Mouse (Mus musculus): ENCODE data around the gene Cyp26c1. TPM values are rescaled to one million over a fixed set of nuclear protein-coding genes. Genes with fewer than 3 reads are reported as not detected.

Cyp26c1 gene
- polyA plus RNA-seq (2016; fragmentation: Nextera tagmentation; extraction: Ambion mirVana): 0.49 TPM in 1 of 2 replicates, not detected in the other

GRCm38 (mm10) chr19:37685281-37685680 is at the start of gene Cyp26c1:
Cyp26c1 (plus strand) TSS chr19:37685581.
- H3K36me3 ChIP-seq: no peaks in the 10 kb centered on the region
- H3K27me3 ChIP-seq (ENCODE audit: low read depth, poor library complexity, severe bottlenecking): peaks cover 95% of the 10 kb centered on the region
- H3K4me3 ChIP-seq: peak within 1 kb of the TSS; percentile 35
- DNase-seq (ENCODE audit: low spot score): no peak
- H3K9me3 ChIP-seq (replicated peaks): no peaks in the 10 kb centered on the region
- peaks cover 30% of the 10 kb centered on the region for H3K4me1 ChIP-seq
- no peak within 1 kb of the TSS for H3K27ac ChIP-seq
- 4% methylated on average over 6 of the region's 6 CpGs for WGBS

- 35% methylated on average over 2 of the region's 2 CpGs for WGBS
Measured at GRCm38 (mm10) chr19:37647994-37648393, 37.4 kb upstream of the Cyp26c1 start.

GRCm38 (mm10) chr19:37650526-37650925 is 34.9 kb upstream of the Cyp26c1 start:
- WGBS: 80% methylated on average over 2 of the region's 2 CpGs
- no peaks in the 10 kb centered on the region for H3K27me3 ChIP-seq (ENCODE audit: low read depth, poor library complexity, severe bottlenecking)

More at GRCm38 (mm10) chr19:37647994-37648393, 37.4 kb upstream of the Cyp26c1 start:
- no peaks in the 10 kb centered on the region for H3K36me3 ChIP-seq
- no peak overlapping the region for H3K27ac ChIP-seq
- DNase-seq (ENCODE audit: low spot score): no peak
- H3K27me3 ChIP-seq (ENCODE audit: low read depth, poor library complexity, severe bottlenecking): no peaks in the 10 kb centered on the region
- H3K4me3 ChIP-seq: no peak overlapping the region
- H3K9me3 ChIP-seq (replicated peaks): no peaks in the 10 kb centered on the region
- no peaks in the 10 kb centered on the region for H3K4me1 ChIP-seq

GRCm38 (mm10) chr19:37654012-37654411 is 31.4 kb upstream of the Cyp26c1 start:
- Histone ChIP-seq H3K27me3 (ENCODE audit: low read depth, poor library complexity, severe bottlenecking) (no peaks in the 10 kb centered on the region), H3K9me3 (replicated peaks) (no peaks in the 10 kb centered on the region), H3K4me1 (peaks cover 12% of the 10 kb centered on the region), H3K36me3 (no peaks in the 10 kb centered on the region), H3K27ac (no peak overlapping the region), H3K4me3 (no peak overlapping the region)
- 47% methylated on average over 5 of the region's 5 CpGs for WGBS
- no peak for DNase-seq (ENCODE audit: low spot score)

More at GRCm38 (mm10) chr19:37650526-37650925, 34.9 kb upstream of the Cyp26c1 start:
- no peaks in the 10 kb centered on the region for H3K9me3 ChIP-seq (replicated peaks)
- H3K4me3 ChIP-seq: no peak overlapping the region
- no peaks in the 10 kb centered on the region for H3K4me1 ChIP-seq
- DNase-seq (ENCODE audit: low spot score): no peak
- no peaks in the 10 kb centered on the region for H3K36me3 ChIP-seq
- H3K27ac ChIP-seq: no peak overlapping the region

- no peak overlapping the region for H3K4me3 ChIP-seq
- no peaks in the 10 kb centered on the region for H3K9me3 ChIP-seq (replicated peaks)
- no peak overlapping the region for H3K27ac ChIP-seq
- peaks cover 12% of the 10 kb centered on the region for H3K4me1 ChIP-seq
- no peaks in the 10 kb centered on the region for H3K36me3 ChIP-seq
- H3K27me3 ChIP-seq (ENCODE audit: low read depth, poor library complexity, severe bottlenecking): no peaks in the 10 kb centered on the region
- WGBS: 4% methylated on average over 9 of the region's 9 CpGs
- no peak for DNase-seq (ENCODE audit: low spot score)
Measured at GRCm38 (mm10) chr19:37656441-37656840, 28.9 kb upstream of the Cyp26c1 start.

GRCm38 (mm10) chr19:37665256-37665655 is 20.1 kb upstream of the Cyp26c1 start:
- no peak overlapping the region for H3K4me3 ChIP-seq
- no peaks in the 10 kb centered on the region for H3K9me3 ChIP-seq (replicated peaks)
- WGBS: 72% methylated on average over 6 of the region's 6 CpGs
- H3K27me3 ChIP-seq (ENCODE audit: low read depth, poor library complexity, severe bottlenecking): no peaks in the 10 kb centered on the region
- no peaks in the 10 kb centered on the region for H3K36me3 ChIP-seq
- no peak overlapping the region for H3K27ac ChIP-seq
- H3K4me1 ChIP-seq: no peaks in the 10 kb centered on the region
- no peak for DNase-seq (ENCODE audit: low spot score)

- peaks cover 10% of the 10 kb centered on the region for H3K4me1 ChIP-seq
- no peaks in the 10 kb centered on the region for H3K27me3 ChIP-seq (ENCODE audit: low read depth, poor library complexity, severe bottlenecking)
- WGBS: 83% methylated on average over 13 of the region's 13 CpGs
- DNase-seq (ENCODE audit: low spot score): no peak
- no peaks in the 10 kb centered on the region for H3K9me3 ChIP-seq (replicated peaks)
- no peaks in the 10 kb centered on the region for H3K36me3 ChIP-seq
- no peak overlapping the region for H3K4me3 ChIP-seq
- no peak overlapping the region for H3K27ac ChIP-seq
Measured at GRCm38 (mm10) chr19:37667855-37668594, 17.4 kb upstream of the Cyp26c1 start.

GRCm38 (mm10) chr19:37668657-37669056 is 16.7 kb upstream of the Cyp26c1 start:
- peaks cover 10% of the 10 kb centered on the region for H3K4me1 ChIP-seq
- no peaks in the 10 kb centered on the region for H3K27me3 ChIP-seq (ENCODE audit: low read depth, poor library complexity, severe bottlenecking)
- H3K4me3 ChIP-seq: no peak overlapping the region
- H3K36me3 ChIP-seq: no peaks in the 10 kb centered on the region
- no peak overlapping the region for H3K27ac ChIP-seq
- no peak for DNase-seq (ENCODE audit: low spot score)
- WGBS: 94% methylated on average over 5 of the region's 5 CpGs
- H3K9me3 ChIP-seq (replicated peaks): no peaks in the 10 kb centered on the region

- no peaks in the 10 kb centered on the region for H3K27me3 ChIP-seq (ENCODE audit: low read depth, poor library complexity, severe bottlenecking)
- no peaks in the 10 kb centered on the region for H3K9me3 ChIP-seq (replicated peaks)
- 86% methylated on average over 5 of the region's 5 CpGs for WGBS
- no peak overlapping the region for H3K4me3 ChIP-seq
- DNase-seq (ENCODE audit: low spot score): no peak
- no peak overlapping the region for H3K27ac ChIP-seq
- no peaks in the 10 kb centered on the region for H3K36me3 ChIP-seq
- peaks cover 10% of the 10 kb centered on the region for H3K4me1 ChIP-seq
Measured at GRCm38 (mm10) chr19:37669486-37669885, 15.9 kb upstream of the Cyp26c1 start.

GRCm38 (mm10) chr19:37673393-37673792 is 12.0 kb upstream of the Cyp26c1 start:
- Histone ChIP-seq H3K4me1 (peaks cover 10% of the 10 kb centered on the region), H3K27ac (no peak overlapping the region), H3K9me3 (replicated peaks) (no peaks in the 10 kb centered on the region), H3K27me3 (ENCODE audit: low read depth, poor library complexity, severe bottlenecking) (peaks cover 11% of the 10 kb centered on the region; the same call in 1 of the 2 replicates), H3K4me3 (no peak overlapping the region), H3K36me3 (no peaks in the 10 kb centered on the region)
- no peak for DNase-seq (ENCODE audit: low spot score)
- WGBS: 79% methylated on average over 12 of the region's 12 CpGs

GRCm38 (mm10) chr19:37686347-37686746 is 966 bp downstream of the Cyp26c1 start:
- no peak overlapping the region for H3K27ac ChIP-seq
- H3K36me3 ChIP-seq: no peaks in the 10 kb centered on the region
- peaks cover 100% of the 10 kb centered on the region for H3K27me3 ChIP-seq (ENCODE audit: low read depth, poor library complexity, severe bottlenecking)
- 3% methylated on average over 23 of the region's 23 CpGs for WGBS
- no peaks in the 10 kb centered on the region for H3K9me3 ChIP-seq (replicated peaks)
- peak; percentile 51 for DNase-seq (ENCODE audit: low spot score)
- H3K4me3 ChIP-seq: peak overlapping the region; percentile 35
- peaks cover 35% of the 10 kb centered on the region for H3K4me1 ChIP-seq

GRCm38 (mm10) chr19:37686941-37687850 is 1.8 kb downstream of the Cyp26c1 start:
- DNase-seq (ENCODE audit: low spot score): peak; percentile 72
- peaks cover 100% of the 10 kb centered on the region for H3K27me3 ChIP-seq (ENCODE audit: low read depth, poor library complexity, severe bottlenecking)
- peak overlapping the region; percentile 35 for H3K4me3 ChIP-seq
- H3K36me3 ChIP-seq: no peaks in the 10 kb centered on the region
- 1% methylated on average over 62 of the region's 62 CpGs for WGBS
- no peak overlapping the region for H3K27ac ChIP-seq
- peaks cover 35% of the 10 kb centered on the region for H3K4me1 ChIP-seq
- no peaks in the 10 kb centered on the region for H3K9me3 ChIP-seq (replicated peaks)

- Histone ChIP-seq H3K27ac (no peak overlapping the region), H3K4me1 (peaks cover 42% of the 10 kb centered on the region), H3K9me3 (replicated peaks) (no peaks in the 10 kb centered on the region), H3K36me3 (no peaks in the 10 kb centered on the region), H3K27me3 (ENCODE audit: low read depth, poor library complexity, severe bottlenecking) (peaks cover 100% of the 10 kb centered on the region), H3K4me3 (no peak overlapping the region)
- DNase-seq (ENCODE audit: low spot score): no peak
- 29% methylated on average over 5 of the region's 5 CpGs for WGBS
Measured at GRCm38 (mm10) chr19:37689478-37689877, 4.1 kb downstream of the Cyp26c1 start.
